13 mouse cellular contexts compared by ENCODE assay signal in the genomic region with DNA sequence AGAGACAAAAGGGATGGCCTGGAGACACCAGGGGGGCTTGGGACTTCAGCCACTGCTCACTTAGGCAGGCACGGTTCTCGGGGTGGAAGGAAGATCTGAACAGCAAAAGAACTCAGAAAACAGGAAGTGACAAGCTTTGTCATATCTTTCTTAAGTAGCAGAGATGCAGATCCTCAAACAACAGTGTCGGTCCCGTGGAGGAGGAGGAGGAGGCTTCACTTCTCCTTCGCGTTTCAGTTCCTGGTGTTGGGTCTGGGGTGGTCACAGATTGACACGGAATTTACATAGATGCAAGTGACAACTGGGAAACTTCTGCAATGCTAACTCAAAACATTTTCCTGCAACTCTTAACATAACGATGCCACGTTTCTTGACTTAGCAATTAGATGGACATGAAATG. TPM values are rescaled to one million over a fixed set of nuclear protein-coding genes. Genes with fewer than 3 reads are reported as not detected.
DNase-seq lines count a peak whose midpoint lies in the region; ATAC-seq and TF ChIP-seq lines count a peak whose summit lies in the region.
"Had no signal": no experiment of that assay in that cellular context is flagged by ENCODE, and none has a peak within 500 bp of the region (broad histone marks: within the 10 kb centered on the region; RNA-seq: fewer than 3 reads in every experiment).

No protein-coding gene starts in this region.

- H3K27me3 ChIP-seq in small intestine, adult 2 months (ENCODE audit: control insufficient read depth, insufficient read depth, low read length) = no peaks in the 10 kb centered on the region
- H3K27me3 ChIP-seq in forebrain, embryonic 16.5 days (replicated peaks; ENCODE audit: control insufficient read depth, insufficient read depth, low read length) = no peaks in the 10 kb centered on the region
- no peaks in the 10 kb centered on the region for H3K27me3 ChIP-seq in midbrain, postnatal 0 days (ENCODE audit: insufficient read depth, low read length)
- H3K27me3 ChIP-seq: hindbrain, embryonic 12.5 days; limb, embryonic 12.5 days had no signal

- no peak for TF ChIP-seq POLR2A in small intestine, adult 2 months (IDR thresholded peaks at IDR 0.05; ENCODE audit: low read depth, low read length)

- 69% methylated on average over 9 of the region's 9 CpGs for WGBS in small intestine, adult 2 months
- WGBS in forebrain, embryonic 16.5 days = 71% methylated on average over 9 of the region's 9 CpGs
- 67% methylated on average over 9 of the region's 9 CpGs for WGBS in midbrain, postnatal 0 days

- H3K27ac ChIP-seq in small intestine, adult 2 months (ENCODE audit: insufficient read depth, low read depth, low read length) = 0 out of 2 replicates have a peak overlapping the region, but pooled peaks have one; percentile 21
- no peak overlapping the region for H3K27ac ChIP-seq in forebrain, embryonic 16.5 days (ENCODE audit: low read length)
- no peak overlapping the region for H3K27ac ChIP-seq in midbrain, postnatal 0 days (ENCODE audit: low read depth, low read length)
- H3K27ac ChIP-seq: hindbrain, embryonic 12.5 days; limb, embryonic 12.5 days; stomach, postnatal 0 days had no signal

- intact Hi-C loops in left cerebral cortex, postnatal 36 days (cut with DNase I) = no loop called here

- no peak overlapping the region for H3K4me3 ChIP-seq in small intestine, adult 2 months (ENCODE audit: low read depth, low read length)
- H3K4me3 ChIP-seq in forebrain, embryonic 16.5 days (replicated peaks; ENCODE audit: low read length) = no peak overlapping the region
- no peak overlapping the region for H3K4me3 ChIP-seq in midbrain, postnatal 0 days (ENCODE audit: low read depth, low read length)
- H3K4me3 ChIP-seq: hindbrain, embryonic 12.5 days; limb, embryonic 12.5 days had no signal

- H3K4me2 ChIP-seq in forebrain, embryonic 16.5 days (ENCODE audit: low read length) = no peak overlapping the region
- H3K4me2 ChIP-seq in midbrain, postnatal 0 days (ENCODE audit: low read depth, low read length, poor library complexity, severe bottlenecking) = no peak overlapping the region
- H3K4me2 ChIP-seq: heart, embryonic 11.5 days; hindbrain, embryonic 12.5 days; limb, embryonic 12.5 days had no signal

- H3K4me1 ChIP-seq in small intestine, adult 2 months (ENCODE audit: control insufficient read depth, insufficient read depth, insufficient read length, low read length) = no peaks in the 10 kb centered on the region; the same call in 1 of the 2 replicates
- H3K4me1 ChIP-seq in forebrain, embryonic 16.5 days (replicated peaks; ENCODE audit: control insufficient read depth, insufficient read depth, low read length) = peaks cover 13% of the 10 kb centered on the region
- H3K4me1 ChIP-seq in midbrain, postnatal 0 days (ENCODE audit: insufficient read depth, low read length) = no peaks in the 10 kb centered on the region
- H3K4me1 ChIP-seq: hindbrain, embryonic 12.5 days; limb, embryonic 12.5 days had no signal

- peak; percentile 19 to 47 for DNase-seq in heart, adult 9 months (ENCODE audit: low spot score in 2 of 2)
- DNase-seq in heart, postnatal 4 days = no peak
- peak; percentile 54 for DNase-seq in CD4-positive helper T cell, adult 2 months (ENCODE audit: low read depth, low spot score)
- peak; percentile 68 for DNase-seq in induced T-regulatory cell, adult 2 months (ENCODE audit: low read depth)
- no peak for DNase-seq in left cerebral cortex, postnatal 36 days (ENCODE audit: low spot score in 2 of 2)
- no peak for DNase-seq in midbrain, postnatal 0 days (ENCODE audit: low spot score)
- DNase-seq: adrenal gland, adult 2 months had no signal

- ATAC-seq in forebrain, embryonic 16.5 days = no peak
- ATAC-seq in midbrain, postnatal 0 days (ENCODE audit: low FRiP score) = no peak

- no peak overlapping the region for H3K9ac ChIP-seq in forebrain, embryonic 16.5 days (replicated peaks; ENCODE audit: low read depth, low read length)
- no peak overlapping the region for H3K9ac ChIP-seq in midbrain, postnatal 0 days (replicated peaks; ENCODE audit: low read length, poor library complexity, severe bottlenecking)
- H3K9ac ChIP-seq: hindbrain, embryonic 12.5 days; limb, embryonic 12.5 days had no signal

- H3K36me3 ChIP-seq in small intestine, adult 2 months (ENCODE audit: control insufficient read depth, insufficient read depth, low read length) = no peaks in the 10 kb centered on the region
- H3K36me3 ChIP-seq in forebrain, embryonic 16.5 days (ENCODE audit: control insufficient read depth, insufficient read depth) = no peaks in the 10 kb centered on the region
- H3K36me3 ChIP-seq in midbrain, postnatal 0 days (ENCODE audit: insufficient read depth, low read length) = no peaks in the 10 kb centered on the region
- H3K36me3 ChIP-seq: hindbrain, embryonic 12.5 days; limb, embryonic 12.5 days had no signal

- no peaks in the 10 kb centered on the region for H3K9me3 ChIP-seq in forebrain, embryonic 16.5 days (ENCODE audit: control insufficient read depth, low read length)
- no peaks in the 10 kb centered on the region for H3K9me3 ChIP-seq in midbrain, postnatal 0 days (ENCODE audit: low read length)
- H3K9me3 ChIP-seq: hindbrain, embryonic 12.5 days; limb, embryonic 12.5 days had no signal

- TF ChIP-seq CTCF in small intestine, adult 2 months (IDR thresholded peaks at IDR 0.05; ENCODE audit: extremely low read depth, insufficient read length, insufficient replicate concordance, low read depth, low read length) = no peak
- TF ChIP-seq CTCF in midbrain, postnatal 0 days (IDR thresholded peaks at IDR 0.05) = no peak

RNA-seq across cellular contexts. Expression of a gene that starts 54.7 kb away (rescaled TPM):
- 1 to 10 TPM; 6.0 to 9.1 TPM for total RNA-seq in heart, postnatal 4 days (2021)
- 2.8 and 3.8 TPM in 2 replicates for polyA plus RNA-seq in small intestine, adult 2 months (2012; rRNA removed)
- 10 to 100 TPM; 93.9 to 96.4 TPM for total RNA-seq in left cerebral cortex, postnatal 36 days (2021)
- polyA plus RNA-seq in forebrain, embryonic 16.5 days (2015; fragmentation: Nextera tagmentation; extraction: Ambion mirVana) = 163 and 168 TPM in 2 replicates
- total RNA-seq in midbrain, postnatal 0 days (2014; rRNA removed) = 163 and 213 TPM in 2 replicates
- 92.8 and 93.2 TPM in 2 replicates for polyA plus RNA-seq in midbrain, postnatal 0 days (2015; fragmentation: Nextera tagmentation; extraction: Ambion mirVana)

Comparison
In these comparisons a context has a peak if more than half of its experiments do, and no peak if none do; other contexts are left out.
1. DNase-seq: peak in heart, adult 9 months (2 of 2), CD4-positive helper T cell, adult 2 months (single experiment) and induced T-regulatory cell, adult 2 months (single experiment); none in heart, postnatal 4 days (single experiment), left cerebral cortex, postnatal 36 days (0 of 2) and midbrain, postnatal 0 days (single experiment).
2. RNA of a gene that starts 54.7 kb away (total RNA-seq): 163 to 213 TPM in midbrain, postnatal 0 days and 93.9 to 96.4 TPM in left cerebral cortex, postnatal 36 days; 6.0 to 9.1 TPM in heart, postnatal 4 days; every median in the first group is over 4 times any median in the second.